Mouse (Mus musculus): ENCODE data around the gene Upp2. TPM values are rescaled to one million over a fixed set of nuclear protein-coding genes. Genes with fewer than 3 reads are reported as not detected.

The Upp2 gene
- polyA plus RNA-seq, 1 experiment from 2014 or later, result 1.8 TPM

DNA sequence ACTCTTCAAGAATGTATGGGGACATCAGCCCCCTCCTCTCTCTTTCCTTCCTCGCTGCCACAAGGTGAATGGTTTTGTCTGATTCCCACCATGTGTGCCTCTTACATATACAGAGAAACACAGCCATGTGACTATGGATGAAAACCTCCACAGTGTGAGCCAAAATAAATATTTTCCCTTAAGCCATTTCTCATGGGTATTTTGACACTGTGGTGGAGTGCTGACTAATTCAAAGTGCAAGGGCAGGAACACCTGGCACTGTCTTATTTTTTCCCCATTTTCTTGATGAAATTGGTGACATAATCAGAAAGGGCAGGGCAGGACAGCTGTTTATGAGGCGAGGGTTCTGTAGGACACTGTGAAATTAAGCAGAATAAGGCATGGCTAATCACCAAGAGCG, 176.3 kb downstream of the Upp2 start:
- H3K4me3 ChIP-seq, result no peak overlapping the region
- H3K9me3 ChIP-seq (replicated peaks), result no peaks in the 10 kb centered on the region
- H3K4me1 ChIP-seq, result no peaks in the 10 kb centered on the region
- no peak overlapping the region for H3K4me2 ChIP-seq
- no peak overlapping the region for H3K9ac ChIP-seq
- 57% methylated on average over 3 of the region's 3 CpGs for WGBS (ENCODE audit: insufficient replicate concordance)
- H3K27ac ChIP-seq, result no peak overlapping the region
- ATAC-seq, result no peak
- H3K27me3 ChIP-seq (replicated peaks), result no peaks in the 10 kb centered on the region
- H3K36me3 ChIP-seq, result no peaks in the 10 kb centered on the region

DNA sequence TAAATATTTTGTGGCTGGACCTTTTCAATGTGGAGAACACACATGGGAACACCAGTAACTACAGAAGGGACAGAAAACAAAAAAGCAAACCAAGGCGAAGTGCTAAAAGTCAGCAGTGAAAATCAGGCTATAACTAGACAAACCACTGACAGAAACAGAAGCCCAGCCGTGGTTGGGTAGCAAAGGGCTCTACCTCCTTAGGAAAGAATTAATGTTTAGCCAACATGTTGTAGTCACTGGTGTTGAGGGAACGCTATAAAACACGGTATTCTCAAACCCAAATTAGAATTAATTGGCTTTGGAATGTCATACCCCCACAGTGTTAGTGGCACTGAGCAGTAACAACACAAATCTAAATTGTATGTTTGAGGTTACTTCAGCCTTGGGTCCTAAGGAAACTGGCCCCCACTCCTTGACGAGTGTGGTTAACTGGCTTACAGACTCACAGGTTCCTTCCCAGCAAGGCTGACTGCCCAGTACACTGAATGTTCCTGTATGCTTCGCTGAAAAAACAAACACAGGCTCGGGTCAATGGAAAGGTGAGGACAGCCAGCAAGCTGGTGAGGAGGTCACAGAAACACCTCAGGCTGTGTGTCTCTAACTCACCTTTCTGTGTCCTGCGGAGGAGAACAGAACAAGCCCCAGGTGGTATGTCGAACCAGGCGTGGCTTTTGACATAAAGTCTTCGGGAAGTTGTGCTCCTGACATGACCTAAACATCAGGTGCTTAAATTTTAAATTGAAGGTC, 180.6 kb downstream of the Upp2 start:
- Histone ChIP-seq H3K4me1 (no peaks in the 10 kb centered on the region), H3K9me3 (replicated peaks) (no peaks in the 10 kb centered on the region), H3K4me2 (no peak overlapping the region), H3K4me3 (no peak overlapping the region), H3K27me3 (replicated peaks) (no peaks in the 10 kb centered on the region), H3K27ac (no peak overlapping the region), H3K36me3 (no peaks in the 10 kb centered on the region), H3K9ac (no peak overlapping the region)
- 57% methylated on average over 11 of the region's 11 CpGs for WGBS (ENCODE audit: insufficient replicate concordance)
- no peak for ATAC-seq

DNA sequence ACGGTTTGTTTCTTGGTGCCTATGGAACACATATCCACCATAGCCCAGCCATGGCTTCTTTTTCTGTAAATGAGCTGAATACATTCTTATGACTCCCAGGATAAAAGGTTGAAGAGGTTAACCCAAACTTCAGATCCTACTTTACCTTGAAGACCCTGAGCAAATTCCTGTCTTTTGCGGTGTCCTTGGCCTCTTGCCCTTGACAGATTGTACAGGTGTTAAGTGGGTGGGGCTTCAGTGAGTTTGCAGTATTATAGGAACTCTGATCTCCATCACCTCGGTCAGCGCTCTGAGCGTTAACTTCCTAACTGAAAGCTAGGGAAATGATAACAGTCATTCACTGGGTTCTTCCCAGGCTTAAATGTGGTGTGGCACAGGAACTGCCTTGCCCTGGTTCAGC, 181.2 kb downstream of the Upp2 start:
- no peak for ATAC-seq

DNA sequence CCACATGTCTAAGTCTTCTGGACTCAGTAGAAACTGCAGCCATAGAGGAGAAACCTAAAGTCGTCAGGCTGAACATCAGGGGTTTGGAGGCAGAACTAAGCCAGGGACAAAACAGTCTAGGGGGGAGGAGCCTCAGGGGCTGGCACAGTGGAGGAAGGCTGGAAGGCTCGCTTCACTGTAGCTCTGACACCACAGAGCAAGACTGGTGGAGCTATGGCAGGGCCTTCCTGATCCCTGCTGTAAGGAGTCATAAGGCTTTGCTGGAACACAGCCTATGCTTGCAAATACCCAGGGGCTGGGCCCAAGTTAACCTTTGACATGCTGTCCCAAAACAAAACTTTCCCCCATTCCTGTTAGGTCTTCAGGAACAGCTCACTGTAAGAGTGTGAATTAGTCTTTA, 185.8 kb downstream of the Upp2 start:
- H3K4me2 ChIP-seq, result no peak overlapping the region
- ATAC-seq, result no peak
- no peak overlapping the region for H3K27ac ChIP-seq
- no peaks in the 10 kb centered on the region for H3K9me3 ChIP-seq (replicated peaks)
- no peak overlapping the region for H3K4me3 ChIP-seq
- H3K4me1 ChIP-seq, result no peaks in the 10 kb centered on the region
- no peak overlapping the region for H3K9ac ChIP-seq
- H3K27me3 ChIP-seq (replicated peaks), result no peaks in the 10 kb centered on the region
- H3K36me3 ChIP-seq, result no peaks in the 10 kb centered on the region
- WGBS (ENCODE audit: insufficient replicate concordance), result 39% methylated on average over 2 of the region's 2 CpGs

More for the DNA sequence above, 181.2 kb downstream of the Upp2 start:
- no peak overlapping the region for H3K4me2 ChIP-seq
- no peaks in the 10 kb centered on the region for H3K27me3 ChIP-seq (replicated peaks)
- H3K36me3 ChIP-seq, result no peaks in the 10 kb centered on the region
- no peaks in the 10 kb centered on the region for H3K9me3 ChIP-seq (replicated peaks)
- no peak overlapping the region for H3K9ac ChIP-seq
- no peaks in the 10 kb centered on the region for H3K4me1 ChIP-seq
- 62% methylated on average over 5 of the region's 5 CpGs for WGBS (ENCODE audit: insufficient replicate concordance)
- H3K4me3 ChIP-seq, result no peak overlapping the region
- H3K27ac ChIP-seq, result no peak overlapping the region

DNA sequence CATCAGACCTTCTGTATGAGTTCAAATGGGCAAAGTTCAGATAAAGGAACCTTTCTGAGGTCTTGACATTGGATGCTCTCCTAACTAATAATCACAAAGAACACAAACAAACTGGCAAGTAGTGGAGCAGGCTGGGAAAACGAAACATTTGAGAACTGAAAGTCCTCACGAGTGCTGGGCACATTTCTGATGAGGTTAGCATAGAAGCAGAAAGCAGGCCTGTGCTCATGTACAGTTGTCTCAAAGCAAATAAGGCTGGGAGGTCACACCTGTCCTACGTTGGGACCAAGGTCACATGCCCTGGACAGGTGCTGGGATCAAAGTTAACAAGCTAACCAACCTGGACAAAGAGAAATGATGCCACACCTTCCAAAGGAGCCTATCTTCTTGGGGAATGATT, 187.6 kb downstream of the Upp2 start:
- no peak overlapping the region for H3K27ac ChIP-seq
- H3K27me3 ChIP-seq (replicated peaks), result no peaks in the 10 kb centered on the region

DNA sequence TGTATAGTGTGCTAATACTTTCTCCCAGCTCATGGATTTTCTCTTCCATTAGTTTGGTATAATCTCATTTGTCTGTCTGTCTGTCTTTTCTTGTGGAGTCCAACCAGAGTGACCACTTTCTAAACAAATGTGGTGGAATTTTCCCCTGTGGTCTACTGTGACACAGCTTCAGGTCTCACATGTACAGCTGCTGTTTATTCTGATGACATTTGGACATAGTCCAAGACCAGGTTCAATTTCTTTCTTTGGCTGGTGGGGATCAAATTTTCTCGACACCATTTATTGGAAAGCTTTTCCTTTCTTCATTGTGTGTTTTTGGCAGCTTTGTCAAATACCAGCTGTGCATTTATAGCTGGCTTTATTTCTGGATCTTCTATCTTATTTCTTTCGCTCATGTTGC, 191.0 kb downstream of the Upp2 start:
- ATAC-seq, result no peak
- Histone ChIP-seq H3K27ac (no peak overlapping the region), H3K4me1 (no peaks in the 10 kb centered on the region), H3K9ac (no peak overlapping the region), H3K4me2 (no peak overlapping the region), H3K27me3 (replicated peaks) (no peaks in the 10 kb centered on the region), H3K4me3 (no peak overlapping the region), H3K36me3 (no peaks in the 10 kb centered on the region), H3K9me3 (replicated peaks) (no peaks in the 10 kb centered on the region)
- WGBS (ENCODE audit: insufficient replicate concordance), result 52% methylated on average over 2 of the region's 2 CpGs

More for the DNA sequence above, 187.6 kb downstream of the Upp2 start:
- no peaks in the 10 kb centered on the region for H3K4me1 ChIP-seq
- no peak overlapping the region for H3K4me2 ChIP-seq
- ATAC-seq, result no peak
- no peak overlapping the region for H3K4me3 ChIP-seq
- 46% methylated on average over 3 of the region's 3 CpGs for WGBS (ENCODE audit: insufficient replicate concordance)
- H3K9me3 ChIP-seq (replicated peaks), result no peaks in the 10 kb centered on the region
- no peak overlapping the region for H3K9ac ChIP-seq
- no peaks in the 10 kb centered on the region for H3K36me3 ChIP-seq

DNA sequence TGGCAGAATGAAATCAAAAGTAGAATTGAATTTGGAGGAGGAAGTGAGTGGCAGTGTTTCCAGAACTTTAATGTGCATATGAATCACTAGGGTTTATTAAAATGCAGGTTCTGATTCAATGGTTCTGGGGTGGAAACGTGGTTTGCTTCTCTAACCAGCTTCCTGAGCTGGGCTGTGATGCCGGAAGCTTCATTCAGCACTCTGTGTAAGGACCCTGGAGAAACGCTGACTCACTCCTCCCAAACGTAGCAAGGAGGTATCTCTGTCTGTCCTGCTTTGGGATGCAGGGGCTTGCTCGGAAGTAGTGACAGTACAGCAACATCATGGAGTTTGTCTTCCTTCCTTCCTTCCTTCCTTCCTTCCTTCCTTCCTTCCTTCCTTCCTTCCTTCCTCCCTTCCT, 192.6 kb downstream of the Upp2 start:
- WGBS (ENCODE audit: insufficient replicate concordance), result 41% methylated on average over 5 of the region's 5 CpGs
- ATAC-seq, result no peak
- H3K4me1 ChIP-seq, result no peaks in the 10 kb centered on the region

DNA sequence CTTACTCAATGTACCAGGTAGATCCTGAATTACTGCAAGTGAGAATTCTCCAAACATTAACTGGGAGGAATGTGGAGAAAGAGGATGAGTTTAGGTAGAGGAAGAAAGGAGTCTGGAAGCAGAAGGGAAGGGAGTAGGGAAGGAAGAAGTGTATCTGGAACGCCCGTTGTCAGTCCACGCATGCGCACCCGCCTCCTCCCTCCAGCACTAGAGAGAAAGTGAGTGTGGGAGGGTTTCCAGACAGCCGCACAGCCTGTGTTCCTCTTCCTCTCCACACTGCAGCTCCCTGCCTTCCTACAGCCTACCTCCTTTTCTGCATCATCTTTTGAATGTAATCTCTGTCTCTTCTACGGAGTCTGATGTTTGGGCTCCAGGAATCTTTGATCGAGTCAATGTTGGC, 198.0 kb downstream of the Upp2 start:
- no peak overlapping the region for H3K4me2 ChIP-seq
- no peaks in the 10 kb centered on the region for H3K9me3 ChIP-seq (replicated peaks)
- 73% methylated on average over 8 of the region's 8 CpGs for WGBS (ENCODE audit: insufficient replicate concordance)
- no peak overlapping the region for H3K4me3 ChIP-seq
- no peaks in the 10 kb centered on the region for H3K36me3 ChIP-seq
- H3K27me3 ChIP-seq (replicated peaks), result no peaks in the 10 kb centered on the region
- H3K9ac ChIP-seq, result no peak overlapping the region
- no peak for ATAC-seq
- H3K4me1 ChIP-seq, result no peaks in the 10 kb centered on the region
- no peak overlapping the region for H3K27ac ChIP-seq

More for the DNA sequence above, 192.6 kb downstream of the Upp2 start:
- no peak overlapping the region for H3K27ac ChIP-seq
- no peak overlapping the region for H3K4me2 ChIP-seq
- no peak overlapping the region for H3K4me3 ChIP-seq
- no peaks in the 10 kb centered on the region for H3K27me3 ChIP-seq (replicated peaks)
- H3K36me3 ChIP-seq, result no peaks in the 10 kb centered on the region
- H3K9me3 ChIP-seq (replicated peaks), result no peaks in the 10 kb centered on the region
- no peak overlapping the region for H3K9ac ChIP-seq

DNA sequence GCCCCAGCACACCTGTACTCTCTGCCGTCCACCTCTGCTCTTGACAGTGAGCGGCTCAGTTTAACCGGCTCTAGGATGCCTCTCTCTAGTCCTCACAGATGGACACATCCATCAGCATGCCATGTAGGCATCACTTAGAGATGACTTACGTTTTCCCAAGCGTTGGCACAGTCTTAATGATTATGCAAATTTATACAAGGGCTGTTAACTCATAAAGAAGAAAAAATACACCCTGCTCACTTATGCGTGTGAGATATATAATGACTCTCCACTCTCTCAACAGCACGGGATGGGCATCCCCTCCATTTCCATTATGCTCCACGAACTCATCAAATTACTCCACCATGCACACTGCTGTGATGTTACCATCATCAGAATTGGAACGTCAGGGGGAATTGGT, 206.7 kb downstream of the Upp2 start:
- ATAC-seq, result no peak
- Histone ChIP-seq H3K4me1 (no peaks in the 10 kb centered on the region), H3K9ac (no peak overlapping the region), H3K27ac (no peak overlapping the region), H3K4me2 (no peak overlapping the region), H3K9me3 (replicated peaks) (no peaks in the 10 kb centered on the region), H3K4me3 (no peak overlapping the region), H3K36me3 (no peaks in the 10 kb centered on the region), H3K27me3 (replicated peaks) (no peaks in the 10 kb centered on the region)
- 72% methylated on average over 9 of the region's 9 CpGs for WGBS (ENCODE audit: insufficient replicate concordance)

DNA sequence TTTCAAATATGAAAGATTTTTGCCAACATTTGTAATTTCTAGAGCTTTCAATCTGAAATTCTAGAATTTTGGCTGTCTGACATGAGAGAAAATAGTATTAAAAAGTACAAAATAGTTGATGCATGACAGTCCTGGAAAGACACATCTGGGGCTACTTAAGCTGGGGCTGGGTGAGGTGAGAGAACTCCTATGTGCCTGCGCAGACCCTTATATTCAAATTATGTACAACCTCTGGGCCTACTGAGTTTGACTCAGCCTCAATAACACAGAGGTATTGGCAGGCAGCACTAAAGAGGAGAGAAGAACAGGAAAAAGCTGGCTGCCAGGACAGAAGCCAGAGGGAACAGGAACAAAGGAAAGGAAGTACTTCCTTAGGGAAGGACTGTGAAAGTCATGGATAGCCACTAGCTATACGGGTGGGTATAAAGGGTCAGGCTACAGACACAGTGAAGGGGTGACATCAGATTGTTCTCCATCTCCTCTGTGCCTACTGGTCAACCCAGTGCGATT, 211.9 kb downstream of the Upp2 start:
- ATAC-seq, result no peak
- 52% methylated on average over 3 of the region's 3 CpGs for WGBS (ENCODE audit: insufficient replicate concordance)
- H3K9ac ChIP-seq, result no peak overlapping the region

DNA sequence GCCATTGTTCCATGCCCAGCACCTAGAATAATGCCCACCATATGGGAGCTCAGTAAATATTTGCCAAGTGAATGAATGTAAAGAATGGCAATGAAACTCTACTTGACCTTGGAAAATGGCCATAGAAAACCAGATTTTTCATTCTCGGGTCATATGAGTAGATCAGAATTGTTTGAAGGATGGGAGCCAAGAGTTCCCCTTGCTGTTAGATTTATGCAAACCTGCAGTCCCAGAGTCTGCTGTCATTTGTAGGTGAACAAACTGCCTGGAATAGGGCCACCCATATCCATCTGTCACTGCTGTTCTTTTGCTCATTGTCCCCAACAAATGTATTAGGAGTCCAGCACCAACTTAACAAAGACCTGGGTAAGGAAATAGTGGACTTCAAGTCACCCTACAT, 216.4 kb downstream of the Upp2 start:
- H3K9ac ChIP-seq, result no peak overlapping the region
- H3K4me1 ChIP-seq, result no peaks in the 10 kb centered on the region
- no peaks in the 10 kb centered on the region for H3K36me3 ChIP-seq
- H3K27me3 ChIP-seq (replicated peaks), result no peaks in the 10 kb centered on the region
- 69% methylated on average over 1 of the region's 1 CpGs for WGBS (ENCODE audit: insufficient replicate concordance)
- H3K4me2 ChIP-seq, result no peak overlapping the region
- no peaks in the 10 kb centered on the region for H3K9me3 ChIP-seq (replicated peaks)
- H3K4me3 ChIP-seq, result no peak overlapping the region
- no peak overlapping the region for H3K27ac ChIP-seq
- ATAC-seq, result no peak

More for the DNA sequence above, 211.9 kb downstream of the Upp2 start:
- Histone ChIP-seq H3K4me3 (no peak overlapping the region), H3K27ac (no peak overlapping the region), H3K4me1 (no peaks in the 10 kb centered on the region), H3K27me3 (replicated peaks) (no peaks in the 10 kb centered on the region), H3K4me2 (no peak overlapping the region), H3K36me3 (no peaks in the 10 kb centered on the region), H3K9me3 (replicated peaks) (no peaks in the 10 kb centered on the region)

DNA sequence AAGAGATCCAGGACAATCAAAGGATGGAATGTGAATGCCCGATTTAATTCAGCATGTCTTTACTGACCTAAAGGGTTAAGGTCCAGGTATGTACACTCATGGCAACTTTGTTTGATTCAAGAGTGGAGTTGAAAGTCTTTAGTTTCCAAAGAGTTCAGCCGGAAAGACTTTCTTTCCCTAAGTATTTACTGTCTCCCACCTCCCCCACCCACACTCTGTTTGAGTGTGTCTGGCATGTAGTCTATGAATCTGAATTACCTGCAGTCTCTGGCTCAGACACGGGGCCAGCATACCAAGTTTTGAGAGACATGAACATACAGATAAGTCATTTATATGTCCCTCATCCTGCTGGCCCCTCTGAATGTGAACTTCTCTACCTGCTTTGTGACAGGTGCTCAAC, 219.1 kb downstream of the Upp2 start:
- no peaks in the 10 kb centered on the region for H3K27me3 ChIP-seq (replicated peaks)
- no peaks in the 10 kb centered on the region for H3K36me3 ChIP-seq
- H3K4me3 ChIP-seq, result no peak overlapping the region
- H3K27ac ChIP-seq, result no peak overlapping the region
- no peak overlapping the region for H3K4me2 ChIP-seq
- no peaks in the 10 kb centered on the region for H3K9me3 ChIP-seq (replicated peaks)
- no peak for ATAC-seq
- WGBS (ENCODE audit: insufficient replicate concordance), result 66% methylated on average over 3 of the region's 3 CpGs
- H3K4me1 ChIP-seq, result no peaks in the 10 kb centered on the region
- H3K9ac ChIP-seq, result no peak overlapping the region

DNA sequence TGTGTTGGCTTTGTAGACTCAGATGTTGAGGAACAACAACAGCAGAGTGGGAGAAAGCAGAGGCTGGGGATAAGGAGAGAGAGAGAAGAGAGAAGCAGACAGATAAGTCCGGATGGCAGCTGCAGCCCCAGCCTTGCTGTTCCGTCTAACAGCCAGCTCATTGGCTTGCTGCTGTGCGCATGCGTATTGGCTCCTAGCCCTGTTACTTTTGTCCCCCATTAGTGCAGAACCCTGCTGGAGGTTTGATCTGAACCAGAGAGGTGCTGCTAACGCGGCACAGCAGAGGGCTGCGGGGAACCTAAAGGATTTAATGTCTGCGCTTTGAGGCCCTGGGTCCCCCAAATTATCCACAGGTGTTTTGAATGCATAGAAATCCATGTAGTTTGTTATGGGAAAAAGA, 219.6 kb downstream of the Upp2 start:
- H3K27ac ChIP-seq, result no peak overlapping the region
- no peak overlapping the region for H3K4me3 ChIP-seq
- no peak overlapping the region for H3K9ac ChIP-seq
- WGBS (ENCODE audit: insufficient replicate concordance), result 57% methylated on average over 8 of the region's 8 CpGs
- ATAC-seq, result no peak
- H3K4me2 ChIP-seq, result no peak overlapping the region
- no peaks in the 10 kb centered on the region for H3K36me3 ChIP-seq
- H3K4me1 ChIP-seq, result no peaks in the 10 kb centered on the region
- H3K9me3 ChIP-seq (replicated peaks), result no peaks in the 10 kb centered on the region
- H3K27me3 ChIP-seq (replicated peaks), result no peaks in the 10 kb centered on the region
